Mouse (Mus musculus): Measurements from ENCODE around the gene Gm14597. TPM values are rescaled to one million over a fixed set of nuclear protein-coding genes. Genes with fewer than 3 reads are reported as not detected.
A peak's percentile ranks its signal among the peaks of the same experiment; 100 is the strongest.
"Not testable (repeated sequence)": the region's sequence is repeated elsewhere in the genome, so short reads cannot be mapped to it uniquely, and the experiment has no call there.

Gm14597 gene
- 0.51 TPM in 1 of 2 replicates, not detected in the other for polyA plus RNA-seq (2015; fragmentation: Nextera tagmentation; extraction: Ambion mirVana)

- WGBS: 58% methylated on average over 3 of the region's 4 CpGs
- not testable (repeated sequence) for H3K4me1 ChIP-seq; ATAC-seq (ENCODE audit: low FRiP score); H3K36me3 ChIP-seq; H3K27me3 ChIP-seq (replicated peaks); H3K9me3 ChIP-seq (replicated peaks)
- H3K9ac ChIP-seq (replicated peaks): peak within 1 kb of the TSS; percentile 51
- H3K4me3 ChIP-seq (replicated peaks): peak within 1 kb of the TSS; percentile 49
- H3K27ac ChIP-seq (replicated peaks): peak within 1 kb of the TSS; percentile 84
- peak within 1 kb of the TSS; percentile 53 for H3K4me2 ChIP-seq
These were observed at the start of gene Gm14597 for GRCm38 (mm10) chrX:53608879-53609278. TSS of gene Gm14597 (minus strand) at chrX:53608979.

DNA sequence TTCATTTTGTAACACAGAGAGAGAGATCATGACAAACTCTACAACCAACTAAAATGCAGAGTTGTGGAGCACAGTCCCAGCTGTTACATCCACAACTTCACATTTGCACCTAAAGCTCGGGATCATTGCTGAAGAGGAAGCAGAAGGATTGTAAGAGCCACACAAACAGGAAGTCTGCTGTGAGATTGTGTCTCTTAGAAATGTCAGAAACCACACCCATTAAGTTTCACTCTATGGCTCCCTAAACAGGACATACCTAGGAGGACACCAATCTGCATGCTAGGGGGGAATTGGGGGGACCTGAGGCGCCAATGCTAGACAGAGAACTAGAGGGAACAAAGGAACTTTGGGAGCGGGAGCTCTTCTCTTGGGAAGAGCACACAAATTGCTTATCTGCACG, 44.1 kb upstream of the Gm14597 start:
- H3K27me3 ChIP-seq (replicated peaks); H3K9ac ChIP-seq (replicated peaks); H3K4me2 ChIP-seq; H3K4me3 ChIP-seq (replicated peaks); H3K27ac ChIP-seq (replicated peaks); H3K4me1 ChIP-seq; H3K36me3 ChIP-seq; H3K9me3 ChIP-seq (replicated peaks); ATAC-seq (ENCODE audit: low FRiP score): not testable (repeated sequence)
- 70% methylated on average over 4 of the region's 4 CpGs for WGBS

- no peaks in the 10 kb centered on the region for H3K27me3 ChIP-seq (replicated peaks)
- H3K36me3 ChIP-seq: no peaks in the 10 kb centered on the region
- H3K27ac ChIP-seq (replicated peaks): no peak overlapping the region
- WGBS: 76% methylated on average over 6 of the region's 6 CpGs
- H3K4me2 ChIP-seq: no peak overlapping the region
- H3K9ac ChIP-seq (replicated peaks): no peak overlapping the region
- H3K9me3 ChIP-seq (replicated peaks): no peaks in the 10 kb centered on the region
- no peaks in the 10 kb centered on the region for H3K4me1 ChIP-seq
- no peak overlapping the region for H3K4me3 ChIP-seq (replicated peaks)
- no peak for ATAC-seq (ENCODE audit: low FRiP score)
These were observed 37.1 kb upstream of the Gm14597 start for GRCm38 (mm10) chrX:53645885-53646284.

- not testable (repeated sequence) for H3K4me1 ChIP-seq; H3K27me3 ChIP-seq (replicated peaks); H3K9ac ChIP-seq (replicated peaks); H3K9me3 ChIP-seq (replicated peaks); H3K36me3 ChIP-seq
- H3K27ac ChIP-seq (replicated peaks): peak within 1 kb of the TSS; percentile 65
- 18% methylated on average over 11 of the region's 50 CpGs for WGBS
- H3K4me3 ChIP-seq (replicated peaks): peak within 1 kb of the TSS; percentile 34
- peak; percentile 96 for ATAC-seq (ENCODE audit: low FRiP score)
- peak within 1 kb of the TSS; percentile 56 for H3K4me2 ChIP-seq
These were observed 34.5 kb upstream of the Gm14597 start, which contains the start of gene Rtl8a for GRCm38 (mm10) chrX:53642980-53643961. TSS of gene Rtl8a (minus strand) at chrX:53643682.

DNA sequence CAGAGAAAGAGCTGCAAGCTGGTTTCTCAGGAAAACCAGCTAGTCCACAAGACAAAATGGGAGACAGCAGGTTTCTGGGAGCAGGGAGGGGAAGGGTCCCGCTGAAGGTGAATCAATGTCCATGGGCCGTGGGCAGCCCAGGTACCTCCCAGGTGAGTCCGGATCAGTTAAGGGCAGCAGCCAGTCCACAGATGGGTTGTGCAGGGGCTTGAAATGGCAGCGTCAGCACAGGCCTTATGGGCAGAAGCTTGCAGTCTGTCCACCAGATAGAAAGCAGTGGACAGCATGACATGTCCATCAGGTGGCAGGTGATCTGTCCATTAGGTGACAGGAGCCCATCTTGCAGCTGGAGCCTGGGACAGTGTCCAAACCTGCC, 33.8 kb upstream of the Gm14597 start:
- not testable (repeated sequence) for H3K4me1 ChIP-seq; H3K9ac ChIP-seq (replicated peaks); H3K36me3 ChIP-seq; H3K27me3 ChIP-seq (replicated peaks); H3K27ac ChIP-seq (replicated peaks); H3K9me3 ChIP-seq (replicated peaks)
- WGBS: 51% methylated on average over 3 of the region's 4 CpGs
- Histone ChIP-seq H3K4me3 (replicated peaks) (peak overlapping the region; percentile 31), H3K4me2 (peak overlapping the region; percentile 47)
- ATAC-seq (ENCODE audit: low FRiP score): 0 out of 2 replicates have a peak, but pooled peaks have one; percentile 13

DNA sequence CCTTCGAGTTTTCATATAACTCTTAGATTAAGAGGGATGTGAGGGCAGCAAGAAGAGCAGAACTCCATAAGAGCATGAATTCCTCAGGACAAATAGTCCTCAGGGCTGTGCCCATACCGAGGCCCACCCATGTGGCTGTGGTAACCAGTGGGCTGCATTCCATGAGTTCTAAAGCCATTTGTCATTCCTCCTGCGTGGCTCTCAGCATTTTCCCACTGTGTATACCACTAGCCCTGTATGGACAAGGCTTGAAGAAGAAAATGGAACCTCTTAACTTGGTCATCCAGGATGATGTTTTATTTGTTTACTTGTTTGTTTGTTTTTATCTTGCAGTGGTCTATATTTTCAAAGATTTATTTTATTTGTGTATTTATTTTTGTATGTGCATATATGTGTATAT, 29.3 kb upstream of the Gm14597 start:
- WGBS: 55% methylated on average over 3 of the region's 3 CpGs
- not testable (repeated sequence) for H3K4me3 ChIP-seq (replicated peaks); H3K9me3 ChIP-seq (replicated peaks); H3K4me1 ChIP-seq; H3K36me3 ChIP-seq; H3K9ac ChIP-seq (replicated peaks); H3K4me2 ChIP-seq; H3K27me3 ChIP-seq (replicated peaks); H3K27ac ChIP-seq (replicated peaks); ATAC-seq (ENCODE audit: low FRiP score)

GRCm38 (mm10) chrX:53611395-53611794, 2.6 kb upstream of the Gm14597 start:
- H3K9me3 ChIP-seq (replicated peaks); H3K4me3 ChIP-seq (replicated peaks); H3K4me1 ChIP-seq; H3K9ac ChIP-seq (replicated peaks); ATAC-seq (ENCODE audit: low FRiP score); H3K4me2 ChIP-seq; H3K36me3 ChIP-seq; H3K27me3 ChIP-seq (replicated peaks); H3K27ac ChIP-seq (replicated peaks): not testable (repeated sequence)

DNA sequence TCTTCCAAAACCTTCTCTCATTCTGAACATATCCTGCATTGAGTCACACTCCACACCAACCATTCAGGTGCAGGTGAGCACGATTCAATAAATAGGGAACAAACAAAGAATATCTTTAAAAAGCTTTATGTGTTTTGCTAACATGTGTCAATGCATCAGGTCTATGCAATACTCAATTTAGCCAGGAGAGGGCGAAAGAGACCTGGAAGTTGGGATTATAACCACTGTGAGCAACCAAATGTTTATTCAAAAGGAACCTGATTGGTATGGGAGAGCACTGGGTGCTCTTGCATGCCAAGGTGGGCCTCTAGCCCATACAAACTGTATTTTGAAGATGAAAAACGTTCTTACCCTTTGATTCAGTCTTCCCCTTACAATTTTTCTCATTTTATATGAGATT, 1.8 kb upstream of the Gm14597 start:
- WGBS: 2% methylated on average over 3 of the region's 3 CpGs
- H3K9ac ChIP-seq (replicated peaks): no peak overlapping the region
- ATAC-seq (ENCODE audit: low FRiP score): no peak
- H3K4me3 ChIP-seq (replicated peaks): no peak overlapping the region
- H3K36me3 ChIP-seq: no peaks in the 10 kb centered on the region
- H3K4me2 ChIP-seq: no peak overlapping the region
- H3K9me3 ChIP-seq (replicated peaks): no peaks in the 10 kb centered on the region
- no peaks in the 10 kb centered on the region for H3K4me1 ChIP-seq
- no peaks in the 10 kb centered on the region for H3K27me3 ChIP-seq (replicated peaks)
- H3K27ac ChIP-seq (replicated peaks): no peak overlapping the region

DNA sequence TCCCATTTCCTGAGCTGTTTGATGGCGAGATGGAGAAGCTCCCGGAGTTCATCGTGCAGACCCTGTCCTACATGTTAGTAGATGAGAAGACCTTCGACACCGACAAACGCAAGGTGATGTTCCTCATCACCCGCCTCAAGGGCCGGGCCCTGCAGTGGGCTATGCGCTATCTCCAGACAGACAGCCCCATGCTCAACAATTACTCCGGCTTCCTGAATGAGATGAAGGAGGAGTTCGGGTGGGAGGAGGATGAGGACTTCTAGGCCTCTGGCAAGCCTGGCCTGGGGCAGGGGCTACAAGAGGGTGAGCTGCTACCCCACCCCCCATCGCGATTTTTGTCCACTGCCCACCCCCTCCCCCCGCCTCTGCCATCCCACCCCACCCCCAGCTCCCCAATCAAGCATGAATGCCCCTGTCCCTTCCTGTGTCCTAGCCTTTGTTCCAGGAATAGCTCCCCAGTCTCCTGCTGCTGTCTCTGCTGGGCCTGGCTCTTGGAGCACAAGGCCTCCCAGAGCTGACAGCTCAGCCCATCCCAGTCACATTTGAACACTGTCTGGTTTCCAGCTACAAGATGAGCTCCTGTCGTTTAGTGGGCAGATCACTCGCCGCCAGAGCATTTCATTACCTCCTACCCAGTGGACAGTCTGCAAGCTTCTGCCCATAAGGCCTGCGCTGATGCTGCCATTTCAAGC, 511 bp downstream of the Gm14597 start:
- Histone ChIP-seq H3K9ac (replicated peaks) (peak overlapping the region; percentile 51), H3K4me3 (replicated peaks) (peak overlapping the region; percentile 49), H3K4me1 (no peaks in the 10 kb centered on the region), H3K27me3 (replicated peaks) (no peaks in the 10 kb centered on the region), H3K4me2 (peak overlapping the region; percentile 53), H3K36me3 (no peaks in the 10 kb centered on the region), H3K27ac (replicated peaks) (peak overlapping the region; percentile 84), H3K9me3 (replicated peaks) (no peaks in the 10 kb centered on the region)
- ATAC-seq (ENCODE audit: low FRiP score): peak; percentile 63
- WGBS: 26% methylated on average over 17 of the region's 18 CpGs

GRCm38 (mm10) chrX:53607242-53608121, 1.3 kb downstream of the Gm14597 start, which contains the start of gene Rtl8c:
TSS of gene Rtl8c (plus strand) at chrX:53608032.
- peak; percentile 97 for ATAC-seq (ENCODE audit: low FRiP score)
- Histone ChIP-seq H3K27ac (replicated peaks) (peak within 1 kb of the TSS; percentile 84), H3K36me3 (no peaks in the 10 kb centered on the region), H3K9me3 (replicated peaks) (no peaks in the 10 kb centered on the region), H3K4me1 (no peaks in the 10 kb centered on the region), H3K4me2 (peak within 1 kb of the TSS; percentile 53), H3K27me3 (replicated peaks) (no peaks in the 10 kb centered on the region), H3K9ac (replicated peaks) (peak within 1 kb of the TSS; percentile 51), H3K4me3 (replicated peaks) (peak within 1 kb of the TSS; percentile 49)
- WGBS: 27% methylated on average over 19 of the region's 20 CpGs

DNA sequence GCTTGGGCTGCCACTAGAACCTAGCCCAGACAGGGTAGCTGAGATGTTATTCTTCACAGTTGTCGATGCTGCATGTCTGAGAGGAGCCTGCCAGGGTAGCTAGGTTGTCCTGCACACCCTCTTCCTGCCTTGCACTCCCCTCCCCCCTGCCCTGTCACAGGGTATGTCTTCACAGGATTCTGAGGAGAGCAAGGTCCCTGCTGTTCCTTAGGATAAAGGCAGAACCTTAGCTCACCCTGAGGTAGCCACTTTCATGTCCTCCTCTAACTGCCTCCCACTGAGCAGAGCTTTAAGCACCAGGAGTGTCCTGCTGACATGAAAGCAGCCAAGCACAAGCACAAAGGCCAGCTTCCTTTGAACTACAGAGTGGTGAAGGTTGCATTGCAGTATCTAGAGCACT, 2.6 kb downstream of the Gm14597 start:
- not testable (repeated sequence) for H3K9me3 ChIP-seq (replicated peaks); H3K36me3 ChIP-seq; H3K4me3 ChIP-seq (replicated peaks); H3K9ac ChIP-seq (replicated peaks); H3K4me2 ChIP-seq; H3K27me3 ChIP-seq (replicated peaks); H3K4me1 ChIP-seq; ATAC-seq (ENCODE audit: low FRiP score); H3K27ac ChIP-seq (replicated peaks)
- 14% methylated on average over 1 of the region's 1 CpGs for WGBS
